Mouse (Mus musculus) forebrain, embryonic 13.5 days (tissue): Measurements from ENCODE around the gene Pimreg. TPM values are rescaled to one million over a fixed set of nuclear protein-coding genes. Genes with fewer than 3 reads are reported as not detected.

Source experiments
- ATAC-seq: fragments of 200-750 bp; cut with Nextera tagmentation; 2 replicates; pipeline ENCODE4 v1.8.0; 2017
- H3K27ac ChIP-seq: fragments of 300-500 bp; sonication (generic); 2 replicates; pipeline ENCODE4 v1.5.1; 2015; ENCODE audit warnings: inconsistent platforms, mild to moderate bottlenecking, moderate library complexity
- H3K27me3 ChIP-seq: fragments of 300-500 bp; sonication (generic); 2 replicates; pipeline ENCODE4 v1.6.1; 2015; ENCODE audit warnings: mild to moderate bottlenecking, inconsistent platforms
- H3K36me3 ChIP-seq: fragments of 300-500 bp; sonication (generic); 2 replicates; pipeline ENCODE4 v1.6.1; 2015; ENCODE audit warnings: mild to moderate bottlenecking, inconsistent platforms; ENCODE audit not compliant: poor library complexity, severe bottlenecking
- H3K4me1 ChIP-seq: fragments of 300-500 bp; sonication (generic); 2 replicates; pipeline ENCODE4 v1.6.1; 2015; ENCODE audit warnings: inconsistent platforms
- H3K4me2 ChIP-seq: fragments of 300-500 bp; sonication (generic); 2 replicates; pipeline ENCODE4 v1.6.1; 2015; ENCODE audit warnings: inconsistent platforms, mild to moderate bottlenecking, moderate library complexity
- H3K4me3 ChIP-seq: fragments of 300-500 bp; sonication (generic); 2 replicates; pipeline ENCODE4 v1.5.1; 2015; ENCODE audit warnings: mild to moderate bottlenecking, inconsistent platforms
- H3K9ac ChIP-seq: fragments of 300-500 bp; sonication (generic); 2 replicates; pipeline ENCODE4 v1.6.1; 2015; ENCODE audit warnings: mild to moderate bottlenecking, inconsistent platforms
- H3K9me3 ChIP-seq: fragments of 300-500 bp; sonication (generic); replicated peaks from 2 replicates; pipeline ENCODE4 v1.6.1; 2016; ENCODE audit warnings: inconsistent platforms
- WGBS: fragments of 180-500 bp; shearing (Covaris S2); methylation state at CpG from one replicate; pipeline ENCODE4 v1.1.7; 2015; 5-methylcytosine and 5-hydroxymethylcytosine counted together
- polyA plus RNA-seq: library from polyadenylated mRNA; unstranded; fragments of >200 nt; fragmentation: Nextera tagmentation; extraction: Ambion mirVana; gene quantifications from 2 replicates; pipeline ENCODE4 v1.2.1, GENCODE M21; 2015

The Pimreg gene
- polyA plus RNA-seq, 1 experiment from 2014 or later: 155 TPM

- H3K4me2 ChIP-seq: no peak overlapping the region
- H3K9ac ChIP-seq: no peak overlapping the region
- H3K36me3 ChIP-seq: no peaks in the 10 kb centered on the region
- 32% methylated on average over 4 of the region's 4 CpGs for WGBS
- no peaks in the 10 kb centered on the region for H3K9me3 ChIP-seq
- no peak overlapping the region for H3K4me3 ChIP-seq
- ATAC-seq: no peak
- H3K4me1 ChIP-seq: peaks cover 67% of the 10 kb centered on the region
- no peaks in the 10 kb centered on the region for H3K27me3 ChIP-seq
- no peak overlapping the region for H3K27ac ChIP-seq
Measured at GRCm38 (mm10) chr11:72014674-72015073, 27.2 kb upstream of the Pimreg start.

- no peaks in the 10 kb centered on the region for H3K9me3 ChIP-seq
- H3K4me2 ChIP-seq: no peak overlapping the region
- H3K27ac ChIP-seq: no peak overlapping the region; the same call in 1 of the 2 replicates
- peaks cover 47% of the 10 kb centered on the region for H3K4me1 ChIP-seq
- no peaks in the 10 kb centered on the region for H3K36me3 ChIP-seq
- H3K27me3 ChIP-seq: no peaks in the 10 kb centered on the region
- 83% methylated on average over 13 of the region's 13 CpGs for WGBS
- no peak overlapping the region for H3K9ac ChIP-seq
- ATAC-seq: no peak
- no peak overlapping the region for H3K4me3 ChIP-seq
Measured at GRCm38 (mm10) chr11:72016518-72017252, 25.1 kb upstream of the Pimreg start.

DNA sequence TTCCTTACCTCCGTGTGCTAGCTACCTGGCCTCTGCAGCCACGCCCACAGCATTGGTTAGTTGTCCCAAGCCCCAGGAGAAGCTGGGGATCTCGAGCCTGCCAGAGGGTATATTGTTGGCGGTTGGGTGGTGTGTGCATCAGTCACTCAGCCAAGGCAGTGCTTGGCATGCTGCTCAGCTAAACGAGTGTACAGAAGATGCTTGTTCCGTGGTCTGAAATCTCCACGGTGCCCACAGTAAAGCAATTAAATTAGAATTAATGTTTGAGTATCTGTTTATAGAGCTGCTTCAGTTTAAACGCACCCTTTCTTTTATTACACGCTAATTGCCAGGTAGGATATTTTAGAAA lies 24.6 kb upstream of the Pimreg start:
- Histone ChIP-seq H3K4me3 (no peak overlapping the region), H3K9me3 (no peaks in the 10 kb centered on the region), H3K4me2 (no peak overlapping the region), H3K27ac (no peak overlapping the region), H3K36me3 (no peaks in the 10 kb centered on the region), H3K27me3 (no peaks in the 10 kb centered on the region), H3K4me1 (peaks cover 42% of the 10 kb centered on the region), H3K9ac (no peak overlapping the region)
- no peak for ATAC-seq
- 62% methylated on average over 9 of the region's 9 CpGs for WGBS

DNA sequence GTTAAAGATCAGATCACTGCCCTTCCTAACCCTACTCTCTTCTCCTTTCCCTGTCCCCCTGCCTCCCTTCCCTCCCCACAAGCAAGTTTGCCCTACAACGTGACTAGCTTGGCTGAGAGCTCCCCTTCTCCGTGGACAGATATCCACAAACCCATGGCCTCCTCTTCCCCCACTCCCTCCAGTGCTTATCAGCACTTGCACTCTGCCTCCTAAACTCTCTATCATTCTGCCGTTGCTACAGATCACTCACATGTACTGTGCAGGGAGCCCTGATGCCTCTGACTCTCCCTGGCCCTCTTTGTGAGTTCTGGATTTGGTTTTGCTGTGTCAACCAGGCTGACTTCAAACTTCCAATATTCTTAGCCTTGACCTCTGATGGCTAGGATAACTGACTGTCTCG lies 20.8 kb upstream of the Pimreg start:
- 88% methylated on average over 4 of the region's 4 CpGs for WGBS
- Histone ChIP-seq H3K9me3 (no peaks in the 10 kb centered on the region), H3K4me1 (peaks cover 23% of the 10 kb centered on the region), H3K4me2 (no peak overlapping the region), H3K4me3 (no peak overlapping the region), H3K27me3 (no peaks in the 10 kb centered on the region), H3K36me3 (no peaks in the 10 kb centered on the region), H3K27ac (no peak overlapping the region), H3K9ac (no peak overlapping the region)
- ATAC-seq: no peak

GRCm38 (mm10) chr11:72022827-72023226 lies 19.0 kb upstream of the Pimreg start:
- Histone ChIP-seq H3K36me3 (no peaks in the 10 kb centered on the region), H3K9me3 (no peaks in the 10 kb centered on the region), H3K27ac (no peak overlapping the region), H3K27me3 (peaks cover 6% of the 10 kb centered on the region; the same call in 1 of the 2 replicates), H3K4me1 (peaks cover 12% of the 10 kb centered on the region), H3K4me3 (no peak overlapping the region), H3K4me2 (no peak overlapping the region), H3K9ac (no peak overlapping the region)
- 88% methylated on average over 6 of the region's 6 CpGs for WGBS
- ATAC-seq: no peak

GRCm38 (mm10) chr11:72023581-72023980 lies 18.3 kb upstream of the Pimreg start:
- no peaks in the 10 kb centered on the region for H3K36me3 ChIP-seq
- no peak for ATAC-seq
- H3K27ac ChIP-seq: no peak overlapping the region
- no peak overlapping the region for H3K4me2 ChIP-seq
- H3K4me3 ChIP-seq: no peak overlapping the region
- H3K4me1 ChIP-seq: peaks cover 7% of the 10 kb centered on the region
- peaks cover 7% of the 10 kb centered on the region; the same call in 1 of the 2 replicates for H3K27me3 ChIP-seq
- no peaks in the 10 kb centered on the region for H3K9me3 ChIP-seq
- WGBS: 35% methylated on average over 9 of the region's 10 CpGs
- no peak overlapping the region for H3K9ac ChIP-seq

DNA sequence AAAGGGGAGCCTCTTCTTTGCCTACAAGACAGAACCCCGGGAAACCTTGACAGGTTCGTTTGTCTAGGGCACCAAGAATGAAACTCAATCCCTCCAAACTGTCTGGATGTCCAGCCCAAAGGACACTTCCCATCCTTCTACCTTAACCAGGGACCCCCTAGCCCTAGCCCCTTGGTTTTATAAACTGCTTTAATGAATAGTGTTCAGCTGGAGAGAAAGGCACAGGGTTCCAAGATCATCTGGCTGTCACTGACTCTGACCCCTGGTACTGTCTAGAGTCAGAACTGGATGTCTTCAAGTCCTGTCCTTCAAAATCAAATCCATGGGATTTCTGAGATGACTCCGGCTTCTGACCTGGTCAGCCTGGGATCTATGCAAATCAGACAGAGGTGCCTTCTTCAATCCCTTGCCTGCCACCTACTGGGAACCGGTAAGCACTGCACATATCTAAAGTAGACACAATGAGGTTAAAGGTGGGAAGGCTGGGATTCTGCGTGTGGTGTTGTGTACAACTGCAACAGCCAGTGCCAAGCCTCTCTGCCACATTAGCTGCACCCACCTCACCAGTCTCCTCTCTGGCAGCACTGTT lies 17.5 kb upstream of the Pimreg start:
- peaks cover 14% of the 10 kb centered on the region for H3K27me3 ChIP-seq
- H3K9me3 ChIP-seq: no peaks in the 10 kb centered on the region
- ATAC-seq: 0 out of 2 replicates have a peak, but pooled peaks have one; percentile 31
- H3K36me3 ChIP-seq: no peaks in the 10 kb centered on the region
- no peak overlapping the region for H3K9ac ChIP-seq
- no peak overlapping the region for H3K4me2 ChIP-seq
- H3K4me1 ChIP-seq: peaks cover 9% of the 10 kb centered on the region; the same call in 1 of the 2 replicates
- WGBS: 23% methylated on average over 5 of the region's 5 CpGs
- no peak overlapping the region for H3K27ac ChIP-seq
- H3K4me3 ChIP-seq: no peak overlapping the region

- H3K4me3 ChIP-seq: no peak overlapping the region
- no peak overlapping the region for H3K4me2 ChIP-seq
- H3K9ac ChIP-seq: no peak overlapping the region
- peaks cover 11% of the 10 kb centered on the region; the same call in 1 of the 2 replicates for H3K4me1 ChIP-seq
- H3K27me3 ChIP-seq: peaks cover 17% of the 10 kb centered on the region
- WGBS: 43% methylated on average over 5 of the region's 5 CpGs
- H3K9me3 ChIP-seq: no peaks in the 10 kb centered on the region
- no peak overlapping the region for H3K27ac ChIP-seq
- no peak for ATAC-seq
- no peaks in the 10 kb centered on the region for H3K36me3 ChIP-seq
Measured at GRCm38 (mm10) chr11:72025843-72026242, 16.0 kb upstream of the Pimreg start.

GRCm38 (mm10) chr11:72026516-72026915 lies 15.3 kb upstream of the Pimreg start:
- Histone ChIP-seq H3K27me3 (peaks cover 17% of the 10 kb centered on the region), H3K27ac (no peak overlapping the region), H3K4me1 (peaks cover 11% of the 10 kb centered on the region; the same call in 1 of the 2 replicates), H3K4me2 (no peak overlapping the region), H3K9ac (no peak overlapping the region), H3K36me3 (no peaks in the 10 kb centered on the region), H3K4me3 (no peak overlapping the region), H3K9me3 (no peaks in the 10 kb centered on the region)
- WGBS: 91% methylated on average over 9 of the region's 9 CpGs
- no peak for ATAC-seq

- H3K36me3 ChIP-seq: no peaks in the 10 kb centered on the region
- no peaks in the 10 kb centered on the region for H3K9me3 ChIP-seq
- H3K9ac ChIP-seq: no peak overlapping the region
- H3K27ac ChIP-seq: no peak overlapping the region
- H3K4me1 ChIP-seq: peaks cover 11% of the 10 kb centered on the region; the same call in 1 of the 2 replicates
- peaks cover 17% of the 10 kb centered on the region for H3K27me3 ChIP-seq
- WGBS: 89% methylated on average over 9 of the region's 9 CpGs
- H3K4me3 ChIP-seq: no peak overlapping the region
- ATAC-seq: no peak
- no peak overlapping the region for H3K4me2 ChIP-seq
Measured at GRCm38 (mm10) chr11:72027836-72028235, 14.0 kb upstream of the Pimreg start.

DNA sequence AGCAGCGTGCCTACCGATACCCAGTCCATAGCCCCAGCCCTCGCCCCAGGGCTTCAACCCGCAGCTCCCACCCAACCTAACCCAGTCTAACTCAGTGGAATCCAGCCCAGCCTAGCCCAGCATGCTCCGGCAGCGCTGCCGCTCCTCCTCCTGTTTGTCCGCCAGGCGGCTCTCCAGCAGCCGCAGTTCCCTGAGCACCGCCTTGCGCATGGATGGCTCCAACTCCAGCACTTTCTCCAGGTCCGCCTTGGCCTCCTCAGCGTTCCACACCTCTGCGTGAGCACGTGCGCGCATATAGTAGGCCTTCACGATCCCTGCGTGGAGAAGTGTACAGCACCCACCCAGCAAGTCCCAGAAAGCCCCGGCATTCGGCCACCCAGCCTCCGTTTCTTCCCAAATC lies 12.7 kb upstream of the Pimreg start:
- 19% methylated on average over 23 of the region's 23 CpGs for WGBS
- H3K36me3 ChIP-seq: no peaks in the 10 kb centered on the region
- peaks cover 17% of the 10 kb centered on the region for H3K27me3 ChIP-seq
- no peak overlapping the region for H3K4me3 ChIP-seq
- H3K9me3 ChIP-seq: no peaks in the 10 kb centered on the region
- ATAC-seq: peak; percentile 50; the same call in 1 of the 2 replicates
- H3K4me2 ChIP-seq: no peak overlapping the region
- H3K9ac ChIP-seq: no peak overlapping the region
- 0 out of 2 replicates have a peak, but pooled peaks cover 6% of the 10 kb centered on the region for H3K4me1 ChIP-seq
- H3K27ac ChIP-seq: no peak overlapping the region

- no peak for ATAC-seq
- Histone ChIP-seq H3K36me3 (no peaks in the 10 kb centered on the region), H3K27me3 (peaks cover 17% of the 10 kb centered on the region), H3K4me3 (no peak overlapping the region), H3K4me1 (0 out of 2 replicates have a peak, but pooled peaks cover 6% of the 10 kb centered on the region), H3K27ac (no peak overlapping the region), H3K9me3 (no peaks in the 10 kb centered on the region), H3K9ac (no peak overlapping the region), H3K4me2 (no peak overlapping the region)
- 95% methylated on average over 7 of the region's 7 CpGs for WGBS
Measured at GRCm38 (mm10) chr11:72031353-72031752, 10.5 kb upstream of the Pimreg start.
